Mouse (Mus musculus) intestine, embryonic 15.5 days (tissue): ENCODE measurements at regions not wholly inside any gene's neighbourhood (a gene's known extent, or its start where the extent isn't known, plus 50 kb on each side); places are given as distances from the start of the nearest gene placed in this dataset.

Experiments
- ATAC-seq: fragments of 200-750 bp; cut with Nextera tagmentation; 2 replicates; pipeline ENCODE4 v1.8.0; 2017; ENCODE audit warnings: moderate TSS enrichment, moderate library complexity
- H3K27ac ChIP-seq: fragments of 300-500 bp; sonication (generic); 2 replicates; pipeline ENCODE4 v1.5.1; 2015; ENCODE audit warnings: mild to moderate bottlenecking, inconsistent platforms
- H3K27me3 ChIP-seq: fragments of 300-500 bp; sonication (generic); replicated peaks from 2 replicates; pipeline ENCODE4 v1.6.1; 2015; ENCODE audit warnings: inconsistent platforms
- H3K36me3 ChIP-seq: fragments of 300-500 bp; sonication (generic); 2 replicates; pipeline ENCODE4 v1.6.1; 2015; ENCODE audit warnings: inconsistent platforms
- H3K4me1 ChIP-seq: fragments of 300-500 bp; sonication (generic); replicated peaks from 2 replicates; pipeline ENCODE4 v1.6.1; 2015; ENCODE audit warnings: inconsistent platforms
- H3K4me2 ChIP-seq: fragments of 300-500 bp; sonication (generic); replicated peaks from 2 replicates; pipeline ENCODE4 v1.6.1; 2015; ENCODE audit warnings: mild to moderate bottlenecking, inconsistent platforms
- H3K4me3 ChIP-seq: fragments of 300-500 bp; sonication (generic); replicated peaks from 2 replicates; pipeline ENCODE4 v1.5.1; 2015; ENCODE audit warnings: inconsistent platforms
- H3K9ac ChIP-seq: fragments of 300-500 bp; sonication (generic); 2 replicates; pipeline ENCODE4 v1.6.1; 2015; ENCODE audit warnings: inconsistent platforms
- H3K9me3 ChIP-seq: fragments of 300-500 bp; sonication (generic); 2 replicates; pipeline ENCODE4 v1.6.1; 2016; ENCODE audit warnings: inconsistent platforms
- WGBS: fragments of 180-500 bp; shearing (Covaris S2); methylation state at CpG from one replicate; pipeline ENCODE4 v1.1.7; 2015; 5-methylcytosine and 5-hydroxymethylcytosine counted together

DNA sequence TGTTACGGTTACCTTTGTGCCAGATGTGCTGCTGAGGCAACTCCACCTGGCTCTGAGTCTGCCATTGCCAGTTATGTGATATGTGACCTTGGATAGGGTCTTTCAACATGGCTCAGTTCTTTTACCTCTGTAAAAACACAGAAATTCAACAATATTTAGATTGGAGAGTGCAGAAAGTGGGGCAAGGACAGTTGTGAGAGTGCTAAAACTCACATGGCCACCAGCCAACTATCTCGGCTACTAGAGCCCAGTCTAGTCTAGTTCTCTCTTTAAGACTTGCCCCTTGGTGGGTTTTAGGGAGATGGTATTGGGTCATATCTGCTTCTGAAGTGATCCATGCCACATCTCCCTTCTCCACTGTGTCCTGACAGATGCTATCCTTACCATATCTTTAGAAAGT lies 233.0 kb downstream of the Phf14 start:
- WGBS, result 76% methylated on average over 2 of the region's 2 CpGs
- H3K9me3 ChIP-seq, result no peaks in the 10 kb centered on the region
- H3K9ac ChIP-seq, result no peak overlapping the region
- no peaks in the 10 kb centered on the region for H3K36me3 ChIP-seq
- no peak overlapping the region for H3K27ac ChIP-seq
- H3K4me1 ChIP-seq, result no peaks in the 10 kb centered on the region
- no peak overlapping the region for H3K4me3 ChIP-seq
- no peak overlapping the region for H3K4me2 ChIP-seq
- H3K27me3 ChIP-seq, result no peaks in the 10 kb centered on the region
- ATAC-seq, result no peak

DNA sequence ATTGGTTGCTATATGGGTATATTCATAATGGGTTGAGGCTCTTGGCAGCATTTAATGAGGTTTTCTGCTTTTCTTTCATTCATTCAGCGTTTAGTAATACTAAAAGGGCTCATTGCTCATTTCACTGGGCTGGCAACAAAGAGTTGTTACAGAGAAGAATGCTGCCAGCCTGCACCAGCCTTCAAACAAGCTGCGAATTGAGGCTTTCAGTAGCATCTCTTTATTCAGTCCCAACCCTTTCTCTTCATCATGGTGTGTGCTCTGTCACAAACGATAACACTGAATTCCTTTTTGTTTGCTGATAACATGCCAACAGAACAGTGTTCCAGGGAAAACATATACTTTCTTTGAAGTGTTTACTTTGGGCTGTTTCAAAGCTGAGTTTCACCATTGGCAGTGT lies 237.6 kb downstream of the Phf14 start:
- H3K4me3 ChIP-seq, result no peak overlapping the region
- H3K9ac ChIP-seq, result no peak overlapping the region
- ATAC-seq, result no peak
- no peaks in the 10 kb centered on the region for H3K36me3 ChIP-seq
- no peaks in the 10 kb centered on the region for H3K4me1 ChIP-seq
- no peak overlapping the region for H3K4me2 ChIP-seq
- no peak overlapping the region for H3K27ac ChIP-seq
- H3K9me3 ChIP-seq, result no peaks in the 10 kb centered on the region
- WGBS, result 48% methylated on average over 3 of the region's 3 CpGs
- no peaks in the 10 kb centered on the region for H3K27me3 ChIP-seq

DNA sequence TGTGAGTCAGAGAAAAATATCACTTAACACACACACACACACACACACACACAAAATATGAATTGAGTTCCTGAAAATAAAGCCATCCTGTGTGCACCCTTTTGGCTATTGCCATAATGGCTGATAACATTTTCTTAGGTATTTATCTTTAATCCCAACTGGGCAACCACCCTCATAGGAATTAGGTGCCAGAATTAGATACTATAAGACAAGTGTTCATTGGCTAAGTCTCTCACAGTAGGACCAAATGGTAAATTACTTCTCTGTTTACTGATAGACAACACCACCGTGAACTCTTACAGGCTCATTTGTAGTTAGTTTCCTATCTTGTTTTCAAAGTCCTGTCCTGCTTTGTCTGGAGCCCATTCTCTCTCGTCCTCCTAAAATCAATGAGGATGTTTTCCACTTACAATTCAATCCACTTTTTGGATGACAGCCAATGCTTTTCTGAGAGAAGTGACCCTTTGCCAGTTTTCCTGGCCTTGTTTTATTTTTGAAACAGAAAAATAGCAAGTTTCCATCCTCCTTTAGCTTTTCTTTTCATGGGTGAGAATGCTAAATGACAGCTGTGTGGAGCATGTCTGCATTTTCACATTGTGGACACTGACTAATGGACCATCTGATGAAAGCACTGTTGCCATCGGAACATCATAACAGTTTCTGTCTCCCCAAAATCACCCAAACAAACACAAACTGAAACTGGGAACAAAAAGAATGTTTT lies 243.2 kb downstream of the Phf14 start:
- no peaks in the 10 kb centered on the region for H3K4me1 ChIP-seq
- H3K9ac ChIP-seq, result no peak overlapping the region
- H3K27me3 ChIP-seq, result no peaks in the 10 kb centered on the region
- no peak for ATAC-seq
- 49% methylated on average over 3 of the region's 3 CpGs for WGBS
- H3K4me3 ChIP-seq, result no peak overlapping the region
- no peaks in the 10 kb centered on the region for H3K36me3 ChIP-seq
- H3K27ac ChIP-seq, result no peak overlapping the region
- H3K4me2 ChIP-seq, result no peak overlapping the region
- no peaks in the 10 kb centered on the region for H3K9me3 ChIP-seq

DNA sequence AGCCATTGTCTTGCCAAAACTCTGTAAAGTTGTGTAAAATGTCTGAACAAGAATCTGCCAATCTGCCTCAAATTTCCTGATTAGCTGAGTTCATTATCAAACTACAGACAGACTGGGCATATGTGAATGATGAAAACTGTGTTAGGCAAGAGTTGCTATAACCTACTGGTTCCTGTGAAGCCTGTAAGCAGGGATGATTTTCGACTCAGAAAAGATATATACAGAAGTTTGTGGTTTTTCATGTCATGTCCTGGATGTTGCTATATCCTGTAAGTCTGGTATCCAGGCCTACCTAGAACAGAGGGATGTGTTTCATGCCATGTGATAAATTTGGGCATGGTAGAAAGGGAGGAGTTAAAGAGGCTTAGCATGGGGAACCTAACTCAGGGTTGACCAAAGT lies 256.4 kb downstream of the Phf14 start:
- no peak overlapping the region for H3K4me3 ChIP-seq
- H3K27me3 ChIP-seq, result no peaks in the 10 kb centered on the region
- H3K4me1 ChIP-seq, result no peaks in the 10 kb centered on the region
- no peaks in the 10 kb centered on the region for H3K36me3 ChIP-seq
- 68% methylated on average over 1 of the region's 1 CpGs for WGBS
- no peak overlapping the region for H3K9ac ChIP-seq
- H3K27ac ChIP-seq, result no peak overlapping the region
- no peak for ATAC-seq
- no peak overlapping the region for H3K4me2 ChIP-seq
- H3K9me3 ChIP-seq, result no peaks in the 10 kb centered on the region

DNA sequence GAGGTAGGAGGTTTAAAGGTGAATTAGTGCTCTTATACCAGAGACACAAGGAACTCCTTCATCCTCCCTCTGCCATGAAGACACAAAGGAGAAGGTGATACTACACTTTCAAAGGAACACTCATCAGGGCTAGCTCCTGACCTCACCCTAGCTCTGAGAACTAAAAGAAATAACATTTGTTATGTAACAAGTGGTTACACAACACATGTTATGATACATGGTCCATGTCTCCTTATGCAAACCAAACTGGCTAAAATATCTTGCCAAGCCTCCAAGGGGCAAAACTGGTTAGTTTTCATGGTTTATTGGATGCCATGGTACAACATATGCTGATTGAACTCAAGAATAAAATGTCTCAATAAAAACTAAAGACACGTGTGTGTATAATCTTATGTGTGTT lies 260.9 kb downstream of the Phf14 start:
- Histone ChIP-seq H3K4me1 (no peaks in the 10 kb centered on the region), H3K27ac (no peak overlapping the region), H3K9me3 (no peaks in the 10 kb centered on the region), H3K36me3 (no peaks in the 10 kb centered on the region), H3K4me2 (no peak overlapping the region), H3K9ac (no peak overlapping the region), H3K4me3 (no peak overlapping the region), H3K27me3 (no peaks in the 10 kb centered on the region)
- 46% methylated on average over 1 of the region's 1 CpGs for WGBS
- ATAC-seq, result no peak

DNA sequence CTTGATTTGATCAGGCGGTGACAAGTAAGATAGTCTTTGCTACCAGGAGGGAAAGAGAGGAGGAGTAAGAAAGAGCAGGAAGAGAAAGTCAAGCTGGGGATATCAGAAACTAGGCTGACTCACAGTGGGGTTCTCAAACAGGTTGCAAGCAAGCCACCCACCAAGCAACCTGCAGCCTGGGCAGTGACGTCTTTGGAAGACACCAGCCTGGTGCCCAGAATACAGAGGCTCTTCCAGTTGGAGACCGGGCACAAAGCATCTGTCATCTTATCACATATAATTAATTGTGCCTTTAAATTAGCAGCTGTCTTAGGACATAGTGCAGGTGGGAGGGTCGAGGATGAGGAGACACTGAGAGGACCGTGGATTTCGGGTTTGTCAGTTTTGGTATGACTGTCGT lies 261.8 kb downstream of the Phf14 start:
- ATAC-seq, result no peak
- Histone ChIP-seq H3K27ac (no peak overlapping the region), H3K4me1 (no peaks in the 10 kb centered on the region), H3K4me2 (no peak overlapping the region), H3K36me3 (no peaks in the 10 kb centered on the region), H3K9ac (no peak overlapping the region), H3K27me3 (no peaks in the 10 kb centered on the region), H3K4me3 (no peak overlapping the region), H3K9me3 (no peaks in the 10 kb centered on the region)
- WGBS, result 74% methylated on average over 7 of the region's 7 CpGs

DNA sequence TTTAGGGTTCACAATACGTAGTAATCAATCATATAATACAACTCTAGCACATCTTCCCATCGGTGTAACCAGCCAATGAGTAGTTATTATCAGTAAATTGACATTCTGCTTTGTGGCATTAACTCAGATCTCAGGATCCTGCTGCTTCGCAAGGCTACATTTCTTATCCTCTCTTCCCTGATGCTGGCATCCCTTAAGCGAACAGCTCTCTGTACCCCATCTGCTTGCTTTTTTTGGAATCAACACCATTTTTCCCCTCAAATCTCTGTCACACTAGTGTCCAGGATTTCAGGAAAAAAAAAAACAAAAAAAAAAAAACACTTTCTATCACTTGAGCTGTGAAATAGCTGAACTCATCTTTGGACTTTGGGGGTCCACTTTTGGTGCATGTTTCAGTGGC lies 263.1 kb downstream of the Phf14 start:
- Histone ChIP-seq H3K27me3 (no peaks in the 10 kb centered on the region), H3K36me3 (no peaks in the 10 kb centered on the region), H3K4me3 (no peak overlapping the region), H3K9me3 (no peaks in the 10 kb centered on the region), H3K4me2 (no peak overlapping the region), H3K9ac (no peak overlapping the region), H3K4me1 (no peaks in the 10 kb centered on the region), H3K27ac (no peak overlapping the region)
- ATAC-seq, result no peak
- WGBS, result 84% methylated on average over 4 of the region's 4 CpGs

DNA sequence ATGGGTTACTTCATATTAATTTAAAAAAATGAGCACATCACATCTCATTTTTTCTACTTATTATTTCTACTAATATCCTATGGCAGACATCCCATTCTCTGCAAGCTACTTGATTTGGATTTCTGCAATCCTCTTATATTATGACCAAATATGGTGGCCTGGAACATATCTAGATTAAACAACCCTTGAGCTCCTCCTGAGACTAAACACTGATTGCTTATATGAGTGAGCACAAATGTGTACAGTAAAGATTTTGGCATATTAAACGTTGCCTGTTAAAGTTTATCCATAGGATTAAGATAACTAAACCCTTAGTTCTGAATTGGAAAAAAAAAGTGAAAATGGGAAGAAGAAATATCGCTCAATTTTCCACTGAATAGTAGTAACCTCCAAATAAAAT lies 263.6 kb downstream of the Phf14 start:
- Histone ChIP-seq H3K4me1 (no peaks in the 10 kb centered on the region), H3K9me3 (no peaks in the 10 kb centered on the region), H3K4me3 (no peak overlapping the region), H3K4me2 (no peak overlapping the region), H3K36me3 (no peaks in the 10 kb centered on the region), H3K9ac (no peak overlapping the region), H3K27ac (no peak overlapping the region), H3K27me3 (no peaks in the 10 kb centered on the region)
- 48% methylated on average over 2 of the region's 2 CpGs for WGBS
- no peak for ATAC-seq

DNA sequence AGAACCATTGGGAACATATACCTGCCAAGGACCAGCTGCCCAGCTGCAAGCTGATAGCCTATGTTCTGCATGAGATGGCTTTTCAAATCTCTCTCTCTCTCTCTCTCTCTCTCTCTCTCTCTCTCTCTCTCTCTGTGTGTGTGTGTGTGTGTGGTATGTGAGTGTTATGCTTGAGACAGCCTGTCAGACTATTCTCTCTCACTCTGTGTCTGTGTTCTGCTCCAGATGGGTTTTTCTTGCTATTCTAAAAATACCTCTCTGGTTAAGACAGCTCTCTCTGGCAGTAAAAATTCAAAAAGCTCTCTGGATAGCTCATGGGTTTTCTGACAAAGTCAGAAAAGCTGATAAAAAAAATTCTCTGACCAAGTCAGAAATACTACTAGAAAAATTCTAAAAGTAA lies 270.4 kb downstream of the Phf14 start:
- Histone ChIP-seq H3K27me3 (no peaks in the 10 kb centered on the region), H3K27ac (no peak overlapping the region), H3K36me3 (no peaks in the 10 kb centered on the region), H3K4me3 (no peak overlapping the region), H3K9ac (no peak overlapping the region), H3K4me2 (no peak overlapping the region), H3K4me1 (no peaks in the 10 kb centered on the region), H3K9me3 (no peaks in the 10 kb centered on the region)
- ATAC-seq, result no peak

DNA sequence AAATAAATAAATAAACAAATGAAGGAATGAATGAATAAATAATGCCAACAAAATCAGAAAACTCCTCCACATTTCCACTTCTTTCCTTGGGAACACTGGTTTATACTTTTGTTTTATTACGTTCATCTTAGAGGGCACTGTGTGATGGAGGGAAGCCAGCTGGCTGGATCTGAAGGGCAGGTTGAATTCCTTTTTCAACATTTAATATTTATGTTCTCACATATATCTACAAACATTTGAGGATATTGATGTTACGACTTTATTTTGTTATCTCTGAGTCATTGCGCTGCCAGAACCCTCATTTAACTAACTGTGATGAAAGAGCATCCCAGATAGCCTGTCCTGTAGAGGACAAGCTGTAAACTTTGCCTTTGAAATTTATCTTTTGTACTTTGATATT lies 273.3 kb downstream of the Phf14 start:
- ATAC-seq, result no peak
- no peaks in the 10 kb centered on the region for H3K9me3 ChIP-seq
- no peaks in the 10 kb centered on the region for H3K4me1 ChIP-seq
- WGBS, result 65% methylated on average over 3 of the region's 3 CpGs
- no peaks in the 10 kb centered on the region for H3K36me3 ChIP-seq
- H3K27ac ChIP-seq, result no peak overlapping the region
- no peaks in the 10 kb centered on the region for H3K27me3 ChIP-seq
- no peak overlapping the region for H3K9ac ChIP-seq
- no peak overlapping the region for H3K4me3 ChIP-seq
- H3K4me2 ChIP-seq, result no peak overlapping the region

DNA sequence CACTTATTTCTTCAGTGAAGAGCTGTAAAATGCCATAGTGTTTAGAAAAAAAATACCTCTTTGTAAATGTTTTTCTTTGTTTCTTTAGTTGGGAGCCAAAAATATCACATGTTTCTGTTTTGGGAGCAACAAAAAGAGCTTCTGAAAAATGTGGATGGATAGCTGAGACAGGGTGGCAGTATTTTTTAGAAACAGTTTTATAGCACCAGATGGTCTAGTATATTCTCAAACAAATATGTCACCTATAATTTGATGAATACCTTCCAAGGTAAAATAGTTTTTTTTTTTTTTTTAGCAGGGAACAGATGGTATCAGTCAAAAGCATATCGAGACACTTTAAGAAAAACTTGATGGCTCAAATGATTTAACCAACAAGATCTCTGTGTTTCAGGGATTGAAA lies 302.6 kb downstream of the Phf14 start:
- no peak for ATAC-seq
- Histone ChIP-seq H3K27ac (no peak overlapping the region), H3K9me3 (no peaks in the 10 kb centered on the region), H3K9ac (no peak overlapping the region), H3K4me1 (no peaks in the 10 kb centered on the region), H3K4me3 (no peak overlapping the region), H3K27me3 (no peaks in the 10 kb centered on the region), H3K4me2 (no peak overlapping the region), H3K36me3 (no peaks in the 10 kb centered on the region)
- 54% methylated on average over 1 of the region's 1 CpGs for WGBS

DNA sequence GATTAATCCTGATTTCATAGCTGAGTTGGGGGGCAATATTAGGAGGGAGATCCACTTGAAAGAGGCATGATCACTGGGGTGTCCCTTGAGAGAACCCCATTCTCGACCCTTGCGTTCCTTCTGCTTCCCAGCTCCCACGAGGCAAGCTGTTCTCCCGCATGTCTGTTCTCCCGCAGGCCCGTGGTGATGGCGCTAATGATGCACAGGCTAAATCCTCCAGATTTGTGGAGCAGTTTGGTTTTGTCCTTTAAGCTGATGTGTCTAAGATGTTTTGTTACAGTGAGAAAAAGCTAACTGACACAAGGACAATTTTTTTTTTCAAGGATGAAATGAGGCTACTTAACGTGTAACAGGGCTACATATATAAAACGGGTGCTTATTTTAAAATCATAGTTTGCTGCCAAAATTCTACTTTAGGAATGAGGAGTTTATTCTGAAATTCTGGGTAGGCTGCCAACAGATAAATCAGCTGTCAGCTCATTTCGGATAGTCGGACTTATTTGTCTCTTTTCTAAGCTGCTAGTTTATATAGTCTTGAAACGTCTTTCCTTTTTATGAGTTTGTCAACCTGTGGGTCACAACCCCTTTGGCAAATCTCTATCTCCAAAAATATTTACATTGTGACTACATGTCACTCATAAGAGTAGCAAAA lies 307.0 kb downstream of the Phf14 start:
- Histone ChIP-seq H3K4me2 (no peak overlapping the region), H3K9ac (no peak overlapping the region), H3K36me3 (no peaks in the 10 kb centered on the region), H3K4me1 (no peaks in the 10 kb centered on the region), H3K27me3 (no peaks in the 10 kb centered on the region), H3K9me3 (no peaks in the 10 kb centered on the region), H3K4me3 (no peak overlapping the region), H3K27ac (no peak overlapping the region)
- ATAC-seq, result no peak
- 59% methylated on average over 12 of the region's 12 CpGs for WGBS

DNA sequence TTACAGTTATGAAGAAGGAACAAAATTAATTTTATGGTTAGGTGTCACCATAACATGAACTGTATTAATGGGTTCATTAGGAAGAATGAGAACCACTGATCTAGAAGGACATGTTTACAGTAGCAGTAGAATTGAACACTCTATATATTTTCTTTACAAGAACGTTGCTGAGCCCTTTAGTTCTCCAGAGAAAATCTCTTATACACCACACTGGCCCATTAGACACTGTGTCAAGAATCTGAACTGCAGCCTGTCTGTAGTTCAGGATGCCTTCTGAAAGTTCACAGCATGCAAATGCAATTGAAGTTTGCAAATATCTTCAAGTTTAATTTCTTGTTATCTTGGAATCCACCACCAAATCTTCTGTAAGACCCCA lies 307.6 kb downstream of the Phf14 start:
- 47% methylated on average over 1 of the region's 1 CpGs for WGBS
- ATAC-seq, result no peak

More for the DNA sequence above, 307.6 kb downstream of the Phf14 start:
- Histone ChIP-seq H3K4me3 (no peak overlapping the region), H3K27ac (no peak overlapping the region), H3K9me3 (no peaks in the 10 kb centered on the region), H3K27me3 (no peaks in the 10 kb centered on the region), H3K36me3 (no peaks in the 10 kb centered on the region), H3K4me2 (no peak overlapping the region), H3K4me1 (no peaks in the 10 kb centered on the region), H3K9ac (no peak overlapping the region)
